Mouse (Mus musculus): ENCODE measurements at regions not wholly inside any gene's neighbourhood (a gene's known extent, or its start where the extent isn't known, plus 50 kb on each side); places are given as distances from the start of the nearest gene placed in this dataset.

GRCm38 (mm10) chr6:82860485-82860884 lies 79.1 kb downstream of the Sema4f start:
- no peak for DNase-seq (ENCODE audit: extremely low read depth, low read depth, low spot score)

DNA sequence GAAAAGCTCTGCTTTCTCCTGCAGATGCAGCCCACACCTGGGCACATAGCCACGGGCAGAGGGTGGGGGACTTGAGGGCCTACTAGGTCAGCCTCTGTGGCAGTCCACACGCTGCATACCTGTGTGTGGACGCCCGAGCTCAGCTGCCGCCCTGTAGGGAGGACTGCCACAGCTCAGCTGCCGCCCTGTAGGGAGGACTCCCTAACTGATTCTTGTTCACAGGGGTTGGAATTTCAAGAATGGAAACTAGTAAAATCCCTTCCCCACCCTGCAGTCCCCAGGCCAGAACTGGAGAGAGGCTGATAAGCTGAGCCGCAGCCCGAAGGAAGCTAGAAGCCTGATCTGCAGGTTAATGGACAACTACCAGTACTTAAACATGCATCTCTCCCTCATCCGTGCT lies 82.0 kb upstream of the Hk2 start:
- no peak for DNase-seq (ENCODE audit: extremely low read depth, low read depth, low spot score)

DNA sequence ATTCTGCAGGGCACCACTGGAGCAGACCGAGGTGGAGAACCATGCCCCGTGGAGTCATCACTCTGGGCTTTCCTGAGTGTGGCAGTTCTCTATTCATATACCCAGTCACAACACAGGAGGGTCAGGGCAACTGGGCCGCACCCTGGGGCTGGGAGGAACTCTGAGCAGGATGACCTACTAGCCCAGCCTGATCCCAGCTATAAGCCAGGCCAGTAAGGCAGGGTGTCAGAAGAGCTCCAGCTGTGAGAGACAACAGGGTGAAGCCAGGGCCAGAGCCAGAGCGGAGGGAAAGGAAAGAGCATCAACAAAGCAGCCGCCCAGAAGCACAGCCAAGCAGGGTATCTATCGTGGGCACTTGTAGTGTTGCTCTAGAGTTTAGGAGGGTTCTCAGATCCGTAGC lies 81.1 kb upstream of the Hk2 start:
- no peak for DNase-seq (ENCODE audit: extremely low read depth, low read depth, low spot score)

DNA sequence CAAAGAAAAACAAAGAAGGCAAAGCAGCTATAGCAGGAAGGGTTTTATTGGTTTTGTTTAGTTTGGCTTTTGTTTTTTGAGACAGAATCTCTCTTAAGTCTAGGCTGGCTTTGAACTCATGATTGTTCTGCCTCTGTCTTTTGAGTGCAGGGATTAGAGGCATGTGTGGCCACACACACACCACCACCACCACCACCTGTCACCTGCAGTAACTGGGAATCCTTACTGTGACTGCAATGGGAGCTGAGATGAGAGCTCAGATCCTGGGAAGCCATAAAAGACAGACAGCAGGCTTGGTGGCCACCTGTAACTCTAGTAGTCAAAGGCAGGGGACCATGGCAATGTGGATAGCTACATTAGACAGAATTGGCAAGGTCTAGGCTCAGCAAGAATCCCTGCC lies 80.5 kb upstream of the Hk2 start:
- DNase-seq (ENCODE audit: extremely low read depth, low read depth, low spot score): no peak

GRCm38 (mm10) chr6:82854338-82854737 lies 80.1 kb upstream of the Hk2 start:
- DNase-seq (ENCODE audit: extremely low read depth, low read depth, low spot score): no peak

- DNase-seq (ENCODE audit: extremely low read depth, low read depth, low spot score): no peak
Measured at GRCm38 (mm10) chr6:82853076-82853475, 78.8 kb upstream of the Hk2 start.

DNA sequence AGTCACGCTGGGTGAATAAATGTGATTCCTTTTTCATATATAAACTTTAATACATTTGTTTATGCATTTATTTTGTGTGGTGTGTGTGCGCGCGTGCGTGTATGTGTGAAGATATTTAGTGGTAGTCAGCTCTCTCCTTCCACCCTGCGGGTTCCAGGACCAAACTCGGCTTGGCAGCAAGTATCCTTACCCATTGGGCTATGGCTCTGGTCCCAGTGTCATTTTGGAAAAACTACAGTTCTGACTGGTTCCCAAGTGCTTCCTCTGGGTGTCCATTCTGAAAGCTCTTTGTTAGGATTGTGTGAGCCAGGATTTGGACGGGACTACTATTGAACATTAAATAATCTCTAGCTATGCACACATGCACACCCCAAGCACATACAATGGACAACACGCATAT lies 76.3 kb upstream of the Hk2 start:
- no peak for DNase-seq (ENCODE audit: extremely low read depth, low read depth, low spot score)

GRCm38 (mm10) chr6:82847598-82847997 lies 73.3 kb upstream of the Hk2 start:
- DNase-seq (ENCODE audit: extremely low read depth, low read depth, low spot score): no peak

GRCm38 (mm10) chr6:82846587-82847150 lies 72.4 kb upstream of the Hk2 start:
- DNase-seq (ENCODE audit: extremely low read depth, low read depth, low spot score): no peak

DNA sequence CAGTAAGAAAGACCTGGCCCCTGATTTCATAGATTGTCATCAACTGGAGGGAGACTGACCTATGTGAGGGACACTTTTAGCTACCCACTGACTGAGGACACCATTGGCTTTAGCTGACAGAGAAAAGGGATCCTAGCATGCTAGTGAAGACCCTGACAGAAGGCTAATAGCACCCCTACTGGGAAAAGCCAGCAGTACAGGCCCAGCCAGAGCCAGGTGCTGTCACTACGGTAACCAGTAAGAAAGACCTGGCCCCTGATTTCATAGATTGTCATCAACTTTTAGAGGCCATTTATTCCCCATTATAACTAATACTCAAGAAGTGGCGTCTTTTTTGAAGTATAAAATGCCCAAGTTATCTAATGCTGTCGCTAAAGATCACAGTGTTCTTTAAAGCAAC lies 70.2 kb upstream of the Hk2 start:
- DNase-seq (ENCODE audit: extremely low read depth, low read depth, low spot score): no peak

GRCm38 (mm10) chr6:82843881-82844280 lies 69.6 kb upstream of the Hk2 start:
- DNase-seq (ENCODE audit: extremely low read depth, low read depth, low spot score): no peak

DNA sequence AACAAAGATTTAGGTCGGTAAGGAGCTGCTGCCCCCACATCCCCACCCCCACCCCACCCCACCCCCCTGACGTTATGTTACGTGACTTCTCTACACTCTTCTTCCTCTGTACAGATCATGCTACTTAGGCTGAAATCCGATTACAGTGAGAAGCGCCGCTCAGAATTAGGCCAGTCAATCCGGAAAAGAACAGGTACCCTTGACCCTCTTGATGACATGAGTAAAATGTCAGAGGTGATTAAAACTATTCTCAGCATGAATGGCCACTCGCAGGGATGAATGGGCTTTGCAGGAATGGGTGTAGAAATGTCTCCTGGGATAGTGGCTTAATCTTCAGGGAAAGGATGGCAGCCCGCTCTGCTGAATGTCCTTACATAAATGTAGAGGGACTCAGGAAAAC lies 63.0 kb upstream of the Hk2 start:
- DNase-seq (ENCODE audit: extremely low read depth, low read depth, low spot score): no peak

DNA sequence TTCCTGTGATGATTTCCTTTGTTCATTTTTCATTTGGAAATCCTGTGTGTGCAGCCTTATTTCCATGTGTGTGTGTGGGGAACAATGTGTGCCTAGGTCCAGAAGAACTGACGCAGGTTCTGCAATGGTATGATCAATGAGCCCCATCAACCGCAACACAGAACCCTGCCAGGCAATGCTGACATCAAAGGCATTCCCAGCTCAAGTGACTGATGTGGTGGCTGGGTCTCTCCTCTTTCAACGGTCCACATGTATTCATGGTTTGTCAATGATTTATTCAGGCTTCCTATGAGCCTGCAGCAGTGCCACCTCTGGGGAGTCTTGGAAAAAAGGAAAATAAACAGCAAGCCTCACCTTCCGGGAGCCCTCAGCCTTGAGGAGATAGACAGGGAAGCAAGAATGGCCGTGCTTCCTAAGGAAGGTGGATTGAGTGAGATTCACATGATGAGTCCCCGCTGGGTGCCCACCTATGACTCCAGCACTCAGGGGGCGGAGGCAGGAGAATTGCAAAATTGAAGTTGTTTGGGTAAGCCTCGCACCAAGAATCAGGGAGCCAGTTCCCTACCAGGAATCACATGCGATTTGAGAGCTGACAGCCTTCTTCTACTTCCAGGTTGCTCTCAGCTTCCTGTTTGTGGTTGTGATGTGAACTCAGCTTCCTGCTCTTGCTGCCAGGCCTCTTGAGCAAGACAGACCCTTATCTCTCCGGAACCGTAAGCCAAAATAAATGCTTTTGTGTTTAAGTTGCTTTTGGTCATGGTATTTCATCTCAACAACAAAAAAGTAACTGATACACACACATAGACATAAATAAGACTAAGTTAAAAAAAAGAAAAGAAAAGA lies 61.2 kb upstream of the Hk2 start:
- no peak for DNase-seq (ENCODE audit: extremely low read depth, low read depth, low spot score)

- peak; percentile 78 for DNase-seq (ENCODE audit: extremely low read depth, low read depth, low spot score)
Measured at GRCm38 (mm10) chr6:82833867-82834266, 59.6 kb upstream of the Hk2 start.

DNA sequence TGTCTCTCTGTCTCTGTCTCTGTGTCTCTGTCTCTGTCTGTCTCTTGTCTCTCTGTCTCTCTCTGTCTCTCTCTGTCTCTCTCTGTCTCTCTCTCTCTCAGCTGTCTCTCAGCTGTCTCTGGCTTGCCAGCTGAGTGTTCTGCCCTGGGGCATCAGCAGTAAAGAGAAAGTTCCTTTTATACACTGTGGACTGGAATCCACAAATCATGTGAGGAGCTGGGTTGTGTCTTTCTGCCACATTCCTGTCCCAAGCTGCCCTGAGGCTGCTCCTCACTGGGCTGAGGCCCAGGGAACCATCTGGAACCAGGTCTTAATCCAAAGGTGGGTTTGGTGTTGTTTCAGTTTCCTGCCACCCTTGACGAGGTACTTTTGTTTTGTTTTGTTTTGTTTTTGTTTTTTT lies 57.0 kb upstream of the Hk2 start:
- DNase-seq (ENCODE audit: extremely low read depth, low read depth, low spot score): no peak

- DNase-seq (ENCODE audit: extremely low read depth, low read depth, low spot score): no peak
Measured at GRCm38 (mm10) chr6:82824684-82825083, 50.4 kb upstream of the Hk2 start.

- no peak for DNase-seq (ENCODE audit: extremely low read depth, low read depth, low spot score)
Measured at GRCm38 (mm10) chr6:82824240-82824639, 50.0 kb upstream of the Hk2 start.

Data from fat pad, adult 2 months (tissue).